Mouse (Mus musculus): ENCODE data around the gene Alox5. TPM values are rescaled to one million over a fixed set of nuclear protein-coding genes. Genes with fewer than 3 reads are reported as not detected.

Alox5 gene
- total and polyA plus RNA-seq, 2 experiments from 2014 or later, result 3.9 to 14.1 TPM

GRCm38 (mm10) chr6:116374136-116374535 lies 86.8 kb downstream of the Alox5 start:
- DNase-seq (ENCODE audit: low spot score) (no peak), ATAC-seq (ENCODE audit: insufficient read depth, low read depth) (no peak)
- H3K9ac ChIP-seq (replicated peaks; ENCODE audit: low read depth, low read length), result no peak overlapping the region
- H3K9me3 ChIP-seq (replicated peaks; ENCODE audit: control insufficient read depth, low read length), result no peaks in the 10 kb centered on the region
- 80% methylated on average over 1 of the region's 1 CpGs for WGBS
- no peak overlapping the region for H3K4me3 ChIP-seq (ENCODE audit: low read depth, low read length)
- H3K27ac ChIP-seq (ENCODE audit: low read depth), result no peak overlapping the region
- H3K4me2 ChIP-seq (ENCODE audit: low read depth, low read length), result no peak overlapping the region
- H3K4me1 ChIP-seq (ENCODE audit: control insufficient read depth, insufficient read depth), result peaks cover 8% of the 10 kb centered on the region
- no peaks in the 10 kb centered on the region for H3K27me3 ChIP-seq (ENCODE audit: control insufficient read depth, insufficient read depth, low read length)
- TF ChIP-seq EP300 (IDR thresholded peaks at IDR 0.05; ENCODE audit: low read depth) (no peak), CTCF (IDR thresholded peaks at IDR 0.05; ENCODE audit: low read depth) (no peak)
- no peaks in the 10 kb centered on the region for H3K36me3 ChIP-seq (replicated peaks; ENCODE audit: control insufficient read depth, insufficient read depth, low read length)

DNA sequence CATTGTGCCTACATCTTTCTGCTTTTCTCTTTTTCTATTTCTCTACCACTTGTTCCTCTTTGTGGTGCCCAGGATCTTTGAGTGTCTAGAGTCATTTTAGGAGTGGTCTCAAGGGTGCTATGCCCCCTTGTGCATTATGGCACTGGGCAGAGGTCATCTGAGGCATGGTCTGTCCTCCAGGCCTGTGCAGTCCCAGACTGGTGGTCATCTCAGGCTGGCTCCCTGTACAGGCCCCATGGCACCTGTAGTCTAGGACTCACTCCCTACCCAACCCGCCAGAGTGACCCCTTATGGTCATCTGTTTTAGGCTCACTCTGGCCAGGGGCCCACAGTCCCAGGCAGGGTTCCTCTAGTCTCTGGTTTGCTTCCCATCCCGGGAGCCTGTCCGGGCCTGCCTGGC lies 89.5 kb downstream of the Alox5 start:
- Histone ChIP-seq H3K27ac (ENCODE audit: low read depth) (no peak overlapping the region), H3K9ac (replicated peaks; ENCODE audit: low read depth, low read length) (no peak overlapping the region), H3K9me3 (replicated peaks; ENCODE audit: control insufficient read depth, low read length) (no peaks in the 10 kb centered on the region), H3K27me3 (ENCODE audit: control insufficient read depth, insufficient read depth, low read length) (no peaks in the 10 kb centered on the region), H3K4me1 (ENCODE audit: control insufficient read depth, insufficient read depth) (peaks cover 8% of the 10 kb centered on the region), H3K36me3 (replicated peaks; ENCODE audit: control insufficient read depth, insufficient read depth, low read length) (no peaks in the 10 kb centered on the region), H3K4me2 (ENCODE audit: low read depth, low read length) (no peak overlapping the region), H3K4me3 (ENCODE audit: low read depth, low read length) (no peak overlapping the region)
- no peak for DNase-seq (ENCODE audit: low spot score)
- ATAC-seq (ENCODE audit: insufficient read depth, low read depth), result no peak
- 91% methylated on average over 3 of the region's 3 CpGs for WGBS
- TF ChIP-seq CTCF (IDR thresholded peaks at IDR 0.05; ENCODE audit: low read depth), result no peak
- no peak for TF ChIP-seq EP300 (IDR thresholded peaks at IDR 0.05; ENCODE audit: low read depth)

DNA sequence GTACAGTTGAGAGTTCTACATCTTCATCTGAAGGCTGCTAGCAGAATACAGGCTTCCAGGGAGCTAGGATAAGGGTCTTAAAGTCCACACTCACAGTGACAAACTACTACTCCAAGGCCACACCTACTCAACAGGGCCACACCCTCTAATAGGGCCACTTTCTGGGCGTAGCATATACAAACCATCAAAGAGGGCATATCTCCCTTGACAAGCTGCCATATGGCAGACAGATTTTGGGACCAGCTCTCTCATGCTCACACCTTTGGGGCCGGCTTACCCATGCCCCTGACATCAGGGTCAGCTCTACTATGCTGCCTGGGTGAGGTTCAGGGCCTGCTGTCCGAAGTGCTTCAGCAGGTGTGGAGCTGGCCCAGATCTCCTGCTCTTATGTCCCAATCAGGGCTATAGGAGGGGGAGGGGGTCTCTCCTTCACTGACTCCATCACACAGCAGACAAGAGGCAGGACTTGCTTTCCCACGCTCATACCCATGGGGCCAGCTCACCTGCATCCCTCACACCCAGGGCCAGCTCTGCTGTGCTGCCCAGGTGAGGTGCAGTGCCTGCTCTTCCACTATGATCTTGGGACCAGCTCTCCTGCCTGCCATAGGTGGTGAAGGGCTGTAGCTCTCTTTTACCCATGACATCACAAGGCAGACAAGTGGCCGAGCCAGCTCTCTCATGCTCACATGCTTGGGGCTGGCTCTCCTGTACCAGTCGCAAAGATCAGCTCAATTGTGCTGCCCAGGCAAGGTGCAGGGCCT lies 90.6 kb downstream of the Alox5 start:
- no peaks in the 10 kb centered on the region for H3K9me3 ChIP-seq (replicated peaks; ENCODE audit: control insufficient read depth, low read length)
- H3K27ac ChIP-seq (ENCODE audit: low read depth), result no peak overlapping the region
- TF ChIP-seq CTCF (IDR thresholded peaks at IDR 0.05; ENCODE audit: low read depth) (no peak), EP300 (IDR thresholded peaks at IDR 0.05; ENCODE audit: low read depth) (no peak)
- DNase-seq (ENCODE audit: low spot score), result no peak
- no peak for ATAC-seq (ENCODE audit: insufficient read depth, low read depth)
- peaks cover 8% of the 10 kb centered on the region for H3K4me1 ChIP-seq (ENCODE audit: control insufficient read depth, insufficient read depth)
- H3K36me3 ChIP-seq (replicated peaks; ENCODE audit: control insufficient read depth, insufficient read depth, low read length), result no peaks in the 10 kb centered on the region
- no peaks in the 10 kb centered on the region for H3K27me3 ChIP-seq (ENCODE audit: control insufficient read depth, insufficient read depth, low read length)
- WGBS, result 72% methylated on average over 6 of the region's 6 CpGs
- H3K4me3 ChIP-seq (ENCODE audit: low read depth, low read length), result no peak overlapping the region
- H3K4me2 ChIP-seq (ENCODE audit: low read depth, low read length), result no peak overlapping the region
- H3K9ac ChIP-seq (replicated peaks; ENCODE audit: low read depth, low read length), result no peak overlapping the region

GRCm38 (mm10) chr6:116369811-116370210 lies 91.2 kb downstream of the Alox5 start:
- DNase-seq (ENCODE audit: low spot score), result no peak
- H3K27me3 ChIP-seq (ENCODE audit: control insufficient read depth, insufficient read depth, low read length), result no peaks in the 10 kb centered on the region
- 79% methylated on average over 1 of the region's 1 CpGs for WGBS

DNA sequence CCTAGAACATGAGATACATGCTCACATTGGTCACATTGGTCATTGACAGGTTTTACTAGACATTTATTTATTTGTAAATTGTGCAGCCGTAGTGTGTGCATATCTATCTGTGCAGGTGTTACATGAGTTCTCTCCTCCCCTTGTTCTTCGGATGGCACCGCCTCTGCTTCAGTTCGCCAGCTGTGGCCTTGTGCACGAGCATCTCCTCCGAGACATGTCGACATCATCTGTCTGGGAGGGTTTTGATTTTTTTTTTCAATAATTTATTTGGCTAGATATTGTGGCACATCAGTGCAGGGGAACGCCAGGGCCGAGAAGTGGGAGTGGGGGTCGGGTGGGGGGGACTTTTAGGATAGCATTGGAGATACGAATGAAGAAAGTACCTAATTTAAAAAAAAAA lies 93.0 kb downstream of the Alox5 start:
- H3K27ac ChIP-seq (ENCODE audit: low read depth), result no peak overlapping the region
- H3K4me2 ChIP-seq (ENCODE audit: low read depth, low read length), result no peak overlapping the region
- ATAC-seq (ENCODE audit: insufficient read depth, low read depth) (no peak), DNase-seq (ENCODE audit: low spot score) (no peak)
- H3K27me3 ChIP-seq (ENCODE audit: control insufficient read depth, insufficient read depth, low read length), result no peaks in the 10 kb centered on the region
- H3K9ac ChIP-seq (replicated peaks; ENCODE audit: low read depth, low read length), result no peak overlapping the region
- peaks cover 3% of the 10 kb centered on the region for H3K4me1 ChIP-seq (ENCODE audit: control insufficient read depth, insufficient read depth)
- no peak overlapping the region for H3K4me3 ChIP-seq (ENCODE audit: low read depth, low read length)
- H3K9me3 ChIP-seq (replicated peaks; ENCODE audit: control insufficient read depth, low read length), result 0 out of 2 replicates have a peak, but pooled peaks cover 10% of the 10 kb centered on the region
- WGBS, result 76% methylated on average over 11 of the region's 11 CpGs
- no peaks in the 10 kb centered on the region for H3K36me3 ChIP-seq (replicated peaks; ENCODE audit: control insufficient read depth, insufficient read depth, low read length)
- TF ChIP-seq CTCF (IDR thresholded peaks at IDR 0.05; ENCODE audit: low read depth), result no peak
- no peak for TF ChIP-seq EP300 (IDR thresholded peaks at IDR 0.05; ENCODE audit: low read depth)

More at GRCm38 (mm10) chr6:116369811-116370210, 91.2 kb downstream of the Alox5 start:
- peaks cover 8% of the 10 kb centered on the region for H3K4me1 ChIP-seq (ENCODE audit: control insufficient read depth, insufficient read depth)
- no peak overlapping the region for H3K27ac ChIP-seq (ENCODE audit: low read depth)
- TF ChIP-seq EP300 (IDR thresholded peaks at IDR 0.05; ENCODE audit: low read depth) (no peak), CTCF (IDR thresholded peaks at IDR 0.05; ENCODE audit: low read depth) (no peak)
- no peaks in the 10 kb centered on the region for H3K36me3 ChIP-seq (replicated peaks; ENCODE audit: control insufficient read depth, insufficient read depth, low read length)
- no peak overlapping the region for H3K4me2 ChIP-seq (ENCODE audit: low read depth, low read length)
- no peak for ATAC-seq (ENCODE audit: insufficient read depth, low read depth)
- no peak overlapping the region for H3K4me3 ChIP-seq (ENCODE audit: low read depth, low read length)
- H3K9ac ChIP-seq (replicated peaks; ENCODE audit: low read depth, low read length), result no peak overlapping the region
- 0 out of 2 replicates have a peak, but pooled peaks cover under 1% of the 10 kb centered on the region for H3K9me3 ChIP-seq (replicated peaks; ENCODE audit: control insufficient read depth, low read length)
